Mouse (Mus musculus): ENCODE data around the gene 1700028K03Rik. TPM values are rescaled to one million over a fixed set of nuclear protein-coding genes. Genes with fewer than 3 reads are reported as not detected.

The 1700028K03Rik gene
- polyA plus RNA-seq, 1 experiment from 2014 or later = 0.13 TPM

- Histone ChIP-seq H3K9me3 (no peaks in the 10 kb centered on the region), H3K36me3 (peaks cover 8% of the 10 kb centered on the region; the same call in 1 of the 2 replicates), H3K27me3 (no peaks in the 10 kb centered on the region), H3K4me3 (replicated peaks) (no peak overlapping the region), H3K27ac (no peak overlapping the region), H3K4me2 (no peak overlapping the region), H3K4me1 (replicated peaks) (no peaks in the 10 kb centered on the region), H3K9ac (replicated peaks) (no peak overlapping the region)
- WGBS = 86% methylated on average over 10 of the region's 10 CpGs
- no peak for ATAC-seq (ENCODE audit: insufficient number of reproducible peaks, insufficient read depth, low FRiP score, low TSS enrichment, low read depth)
These were observed 24.0 kb upstream of the 1700028K03Rik start for GRCm38 (mm10) chr5:107510503-107510902.

- H3K9me3 ChIP-seq = no peaks in the 10 kb centered on the region
- H3K9ac ChIP-seq (replicated peaks) = no peak overlapping the region
- H3K36me3 ChIP-seq = peaks cover 8% of the 10 kb centered on the region; the same call in 1 of the 2 replicates
- H3K4me2 ChIP-seq = no peak overlapping the region
- no peaks in the 10 kb centered on the region for H3K27me3 ChIP-seq
- no peaks in the 10 kb centered on the region for H3K4me1 ChIP-seq (replicated peaks)
- no peak overlapping the region for H3K4me3 ChIP-seq (replicated peaks)
- no peak overlapping the region for H3K27ac ChIP-seq
- 58% methylated on average over 2 of the region's 2 CpGs for WGBS
- no peak for ATAC-seq (ENCODE audit: insufficient number of reproducible peaks, insufficient read depth, low FRiP score, low TSS enrichment, low read depth)
These were observed 23.2 kb upstream of the 1700028K03Rik start for GRCm38 (mm10) chr5:107511326-107511725.

GRCm38 (mm10) chr5:107513583-107513982 is 20.9 kb upstream of the 1700028K03Rik start:
- Histone ChIP-seq H3K9me3 (no peaks in the 10 kb centered on the region), H3K27ac (no peak overlapping the region), H3K4me1 (replicated peaks) (no peaks in the 10 kb centered on the region), H3K27me3 (no peaks in the 10 kb centered on the region), H3K36me3 (peaks cover 4% of the 10 kb centered on the region; the same call in 1 of the 2 replicates), H3K4me2 (no peak overlapping the region), H3K4me3 (replicated peaks) (no peak overlapping the region), H3K9ac (replicated peaks) (no peak overlapping the region)
- WGBS = 52% methylated on average over 7 of the region's 7 CpGs
- no peak for ATAC-seq (ENCODE audit: insufficient number of reproducible peaks, insufficient read depth, low FRiP score, low TSS enrichment, low read depth)

DNA sequence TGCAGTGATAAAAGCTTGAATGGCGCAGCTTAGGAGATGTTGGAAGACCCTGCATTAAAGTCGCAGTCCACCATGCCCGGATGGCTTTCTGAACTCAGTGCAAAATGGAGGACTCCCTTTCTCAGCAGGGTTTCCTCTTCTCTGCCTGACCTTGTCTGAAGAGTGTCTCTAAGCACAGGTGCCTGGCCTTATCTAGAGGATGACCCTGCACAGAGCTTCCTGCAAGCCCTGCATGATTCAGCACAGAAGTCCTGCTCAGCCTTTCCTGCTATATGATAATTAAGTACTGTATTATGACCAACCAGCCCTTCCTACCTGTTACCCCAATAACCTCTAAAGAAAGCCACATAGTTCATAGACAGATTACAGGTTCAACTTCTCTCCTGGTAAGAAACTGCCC is 19.1 kb upstream of the 1700028K03Rik start:
- peaks cover 1% of the 10 kb centered on the region; the same call in 1 of the 2 replicates for H3K36me3 ChIP-seq
- H3K27ac ChIP-seq = no peak overlapping the region
- 95% methylated on average over 3 of the region's 3 CpGs for WGBS
- H3K4me1 ChIP-seq (replicated peaks) = no peaks in the 10 kb centered on the region
- no peak overlapping the region for H3K4me2 ChIP-seq
- no peak overlapping the region for H3K4me3 ChIP-seq (replicated peaks)
- no peak for ATAC-seq (ENCODE audit: insufficient number of reproducible peaks, insufficient read depth, low FRiP score, low TSS enrichment, low read depth)
- no peaks in the 10 kb centered on the region for H3K9me3 ChIP-seq
- H3K27me3 ChIP-seq = no peaks in the 10 kb centered on the region
- no peak overlapping the region for H3K9ac ChIP-seq (replicated peaks)

GRCm38 (mm10) chr5:107516087-107516486 is 18.4 kb upstream of the 1700028K03Rik start:
- no peak for ATAC-seq (ENCODE audit: insufficient number of reproducible peaks, insufficient read depth, low FRiP score, low TSS enrichment, low read depth)
- H3K27me3 ChIP-seq = no peaks in the 10 kb centered on the region
- no peaks in the 10 kb centered on the region for H3K36me3 ChIP-seq
- no peak overlapping the region for H3K4me2 ChIP-seq
- H3K4me3 ChIP-seq (replicated peaks) = no peak overlapping the region
- 98% methylated on average over 1 of the region's 1 CpGs for WGBS
- no peaks in the 10 kb centered on the region for H3K9me3 ChIP-seq
- no peak overlapping the region for H3K9ac ChIP-seq (replicated peaks)
- no peaks in the 10 kb centered on the region for H3K4me1 ChIP-seq (replicated peaks)
- H3K27ac ChIP-seq = no peak overlapping the region

DNA sequence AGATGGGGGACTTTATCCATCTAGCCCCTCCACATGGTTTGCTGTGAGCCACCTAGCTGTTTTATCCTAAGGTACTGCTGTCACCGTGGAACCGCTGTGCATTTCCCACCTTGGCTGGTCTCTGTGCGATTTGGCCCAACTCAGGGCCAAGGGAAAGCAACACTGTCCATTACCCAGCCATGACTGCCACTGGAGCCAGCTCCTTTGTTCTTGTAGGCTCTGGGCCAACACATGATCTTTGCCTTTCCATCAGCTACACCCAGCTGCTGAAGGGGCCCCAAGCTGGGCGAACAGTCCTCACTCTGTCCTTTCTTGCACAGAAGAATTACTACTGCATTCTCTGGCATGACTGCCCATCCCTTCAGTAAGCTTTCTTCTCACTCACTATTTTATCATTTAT is 15.9 kb upstream of the 1700028K03Rik start:
- Histone ChIP-seq H3K4me3 (replicated peaks) (no peak overlapping the region), H3K4me1 (replicated peaks) (no peaks in the 10 kb centered on the region), H3K4me2 (no peak overlapping the region), H3K27me3 (no peaks in the 10 kb centered on the region), H3K36me3 (no peaks in the 10 kb centered on the region), H3K9ac (replicated peaks) (no peak overlapping the region), H3K27ac (no peak overlapping the region), H3K9me3 (no peaks in the 10 kb centered on the region)
- ATAC-seq (ENCODE audit: insufficient number of reproducible peaks, insufficient read depth, low FRiP score, low TSS enrichment, low read depth) = no peak
- 91% methylated on average over 4 of the region's 4 CpGs for WGBS

- Histone ChIP-seq H3K4me2 (no peak overlapping the region), H3K4me3 (replicated peaks) (no peak overlapping the region), H3K9me3 (no peaks in the 10 kb centered on the region), H3K27me3 (no peaks in the 10 kb centered on the region), H3K4me1 (replicated peaks) (no peaks in the 10 kb centered on the region), H3K27ac (no peak overlapping the region), H3K36me3 (no peaks in the 10 kb centered on the region), H3K9ac (replicated peaks) (no peak overlapping the region)
- no peak for ATAC-seq (ENCODE audit: insufficient number of reproducible peaks, insufficient read depth, low FRiP score, low TSS enrichment, low read depth)
- WGBS = 87% methylated on average over 6 of the region's 6 CpGs
These were observed 13.1 kb upstream of the 1700028K03Rik start for GRCm38 (mm10) chr5:107521386-107521785.

DNA sequence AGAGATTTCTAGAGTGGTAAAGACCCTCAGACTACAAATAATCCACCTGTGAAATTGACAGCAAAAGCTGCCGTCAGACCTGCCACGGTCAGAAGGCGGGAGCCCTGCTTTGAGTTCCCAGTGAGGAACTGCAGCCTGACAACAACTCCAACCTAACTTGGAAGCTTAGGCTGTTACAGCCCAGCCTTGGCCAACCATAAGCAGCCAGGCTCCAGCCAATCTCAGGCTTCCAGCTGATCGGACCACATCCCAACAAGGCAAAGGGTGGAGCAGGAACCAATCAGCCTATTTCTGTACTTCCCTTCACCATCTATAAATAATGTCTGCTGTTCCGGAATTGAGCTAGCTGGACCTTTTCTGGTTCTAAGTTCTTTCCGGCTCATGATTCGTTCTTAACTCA is 12.6 kb upstream of the 1700028K03Rik start:
- Histone ChIP-seq H3K4me1 (replicated peaks) (no peaks in the 10 kb centered on the region), H3K9ac (replicated peaks) (no peak overlapping the region), H3K27me3 (no peaks in the 10 kb centered on the region), H3K9me3 (no peaks in the 10 kb centered on the region), H3K36me3 (no peaks in the 10 kb centered on the region), H3K27ac (no peak overlapping the region), H3K4me2 (no peak overlapping the region), H3K4me3 (replicated peaks) (no peak overlapping the region)
- no peak for ATAC-seq (ENCODE audit: insufficient number of reproducible peaks, insufficient read depth, low FRiP score, low TSS enrichment, low read depth)
- WGBS = 77% methylated on average over 7 of the region's 7 CpGs

GRCm38 (mm10) chr5:107524281-107524680 is 10.2 kb upstream of the 1700028K03Rik start:
- Histone ChIP-seq H3K4me2 (no peak overlapping the region), H3K4me3 (replicated peaks) (no peak overlapping the region), H3K27me3 (no peaks in the 10 kb centered on the region), H3K36me3 (no peaks in the 10 kb centered on the region), H3K4me1 (replicated peaks) (no peaks in the 10 kb centered on the region), H3K27ac (no peak overlapping the region), H3K9ac (replicated peaks) (no peak overlapping the region), H3K9me3 (no peaks in the 10 kb centered on the region)
- no peak for ATAC-seq (ENCODE audit: insufficient number of reproducible peaks, insufficient read depth, low FRiP score, low TSS enrichment, low read depth)
- 76% methylated on average over 10 of the region's 10 CpGs for WGBS

- Histone ChIP-seq H3K27ac (no peak overlapping the region), H3K4me2 (no peak overlapping the region), H3K9ac (replicated peaks) (no peak overlapping the region), H3K4me1 (replicated peaks) (no peaks in the 10 kb centered on the region), H3K27me3 (no peaks in the 10 kb centered on the region), H3K9me3 (no peaks in the 10 kb centered on the region), H3K36me3 (no peaks in the 10 kb centered on the region), H3K4me3 (replicated peaks) (no peak overlapping the region)
- 93% methylated on average over 3 of the region's 3 CpGs for WGBS
- ATAC-seq (ENCODE audit: insufficient number of reproducible peaks, insufficient read depth, low FRiP score, low TSS enrichment, low read depth) = no peak
These were observed 5.7 kb upstream of the 1700028K03Rik start for GRCm38 (mm10) chr5:107528856-107529255.

GRCm38 (mm10) chr5:107533590-107533989 is 919 bp upstream of the 1700028K03Rik start:
- Histone ChIP-seq H3K27me3 (no peaks in the 10 kb centered on the region), H3K4me3 (replicated peaks) (no peak overlapping the region), H3K9me3 (no peaks in the 10 kb centered on the region), H3K9ac (replicated peaks) (no peak overlapping the region), H3K36me3 (no peaks in the 10 kb centered on the region), H3K4me1 (replicated peaks) (no peaks in the 10 kb centered on the region), H3K4me2 (no peak overlapping the region), H3K27ac (no peak overlapping the region)
- whole genome bisulfite sequencing = 59% methylated on average over 2 of the region's 2 CpGs
- no peak for ATAC-seq (ENCODE audit: insufficient number of reproducible peaks, insufficient read depth, low FRiP score, low TSS enrichment, low read depth)

DNA sequence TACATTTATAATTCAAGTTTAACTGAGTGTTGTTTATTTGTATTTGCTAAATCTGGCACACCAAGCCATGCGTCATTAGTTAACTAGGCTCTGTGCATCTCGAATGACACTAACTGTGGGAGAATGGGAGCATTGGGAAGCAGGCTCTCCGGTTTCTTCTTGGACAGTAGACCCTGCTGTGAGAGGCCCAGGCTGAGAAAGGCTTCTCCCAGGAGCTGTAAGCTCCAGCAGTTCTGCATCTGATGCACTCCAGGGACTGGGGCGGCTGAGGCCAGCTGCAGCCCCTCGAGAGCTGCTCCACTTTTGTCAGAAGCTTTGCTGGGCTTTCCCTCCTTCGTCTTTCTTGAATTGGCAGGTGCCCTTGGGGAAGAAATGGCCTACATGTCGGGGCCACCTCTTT is 7.2 kb downstream of the 1700028K03Rik start:
- H3K4me3 ChIP-seq (replicated peaks) = no peak overlapping the region
- H3K4me2 ChIP-seq = no peak overlapping the region
- WGBS = 49% methylated on average over 7 of the region's 7 CpGs
- no peak overlapping the region for H3K9ac ChIP-seq (replicated peaks)
- H3K9me3 ChIP-seq = no peaks in the 10 kb centered on the region
- H3K27me3 ChIP-seq = no peaks in the 10 kb centered on the region
- ATAC-seq (ENCODE audit: insufficient number of reproducible peaks, insufficient read depth, low FRiP score, low TSS enrichment, low read depth) = no peak
- H3K36me3 ChIP-seq = no peaks in the 10 kb centered on the region
- peaks cover 3% of the 10 kb centered on the region; the same call in 1 of the 2 replicates for H3K4me1 ChIP-seq (replicated peaks)
- no peak overlapping the region for H3K27ac ChIP-seq
